Mouse (Mus musculus) testis, adult 2 months (tissue): ENCODE results near the gene Capn5.

Experiments
- CTCF ChIP-seq: fragments of 200-500 bp; IDR thresholded peaks from 2 replicates; pipeline ENCODE4 v1.5.1; 2012; ENCODE audit warnings: low read depth, mild to moderate bottlenecking, inconsistent platforms, low read length, moderate library complexity; ENCODE audit not compliant: control insufficient read depth, insufficient read depth, insufficient replicate concordance
- POLR2A ChIP-seq: fragments of 200-500 bp; IDR thresholded peaks from 2 replicates; pipeline ENCODE4 v1.6.1; 2012; ENCODE audit warnings: low read depth, mild to moderate bottlenecking, inconsistent platforms, low read length, moderate library complexity; ENCODE audit not compliant: control insufficient read depth

DNA sequence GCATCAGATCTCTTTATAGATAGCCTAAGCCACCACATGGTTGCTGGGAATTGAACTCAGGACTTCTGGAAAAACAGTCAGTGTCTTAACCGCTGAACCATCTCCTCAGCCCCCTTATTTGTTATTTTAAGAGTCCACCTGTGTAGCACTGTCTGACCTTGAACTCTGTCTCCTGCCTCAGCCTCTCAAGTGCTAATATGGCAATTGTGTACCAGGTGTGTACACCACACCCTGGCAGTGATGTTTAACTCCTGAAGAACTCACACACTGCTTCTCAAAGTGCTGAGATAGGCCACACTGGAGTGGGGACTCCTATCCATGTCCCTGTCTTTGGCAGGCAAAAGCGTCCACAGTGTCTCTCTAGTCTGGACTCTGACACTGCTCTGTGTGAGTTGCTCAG lies 10.6 kb upstream of the Capn5 start:
- TF ChIP-seq CTCF, result no peak
- TF ChIP-seq POLR2A, result no peak
